In the genomic region with DNA sequence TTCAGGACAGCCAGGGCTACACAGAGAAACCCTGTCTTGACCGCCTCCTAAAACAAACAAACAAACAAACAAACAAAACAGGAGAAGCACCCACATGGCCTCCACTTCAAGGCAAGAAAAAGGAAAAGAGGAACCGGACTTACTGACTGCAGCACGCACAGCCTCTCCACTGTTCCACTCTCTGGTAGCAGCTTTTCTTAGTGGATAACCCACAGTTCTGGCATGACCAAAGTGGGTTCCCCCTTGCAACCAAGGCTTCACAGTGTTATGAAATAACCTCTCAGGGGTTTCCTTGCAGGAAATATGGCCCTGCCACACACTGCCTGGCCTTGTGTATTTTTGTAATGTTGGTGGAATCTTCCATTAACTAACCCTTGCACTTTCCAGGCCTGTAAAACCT, we compare ENCODE assay signal across 15 mouse cellular contexts. TPM values are rescaled to one million over a fixed set of nuclear protein-coding genes. Genes with fewer than 3 reads are reported as not detected.
"Had no signal": no experiment of that assay in that cellular context is flagged by ENCODE, and none has a peak within 500 bp of the region (broad histone marks: within the 10 kb centered on the region; RNA-seq: fewer than 3 reads in every experiment).

No protein-coding gene starts in this region.

- H3K9me3 ChIP-seq: midbrain, embryonic 13.5 days; stomach, embryonic 15.5 days had no signal

- H3K27ac ChIP-seq: kidney, postnatal 0 days; limb, embryonic 13.5 days; midbrain, embryonic 13.5 days had no signal

- ATAC-seq: midbrain, embryonic 13.5 days had no signal

- DNase-seq: kidney, adult 8-10 months; left cerebral cortex, postnatal 4 days; lung, adult 18-20 months; right cerebral cortex, adult 18-20 months; right cerebral cortex, postnatal 25 days; spleen, adult 18-20 months; thymus, postnatal 36 days had no signal

- H3K36me3 ChIP-seq: limb, embryonic 13.5 days; midbrain, embryonic 13.5 days; stomach, embryonic 15.5 days had no signal

- H3K9ac ChIP-seq: limb, embryonic 13.5 days; midbrain, embryonic 13.5 days; stomach, embryonic 15.5 days had no signal

- H3K4me1 ChIP-seq: limb, embryonic 13.5 days; midbrain, embryonic 13.5 days had no signal

- H3K4me2 ChIP-seq: limb, embryonic 13.5 days; midbrain, embryonic 13.5 days; stomach, embryonic 15.5 days had no signal

- H3K4me3 ChIP-seq: limb, embryonic 13.5 days; midbrain, embryonic 13.5 days; stomach, embryonic 15.5 days had no signal

RNA-seq across cellular contexts. Expression of a gene that starts 24.2 kb away (rescaled TPM):
- total RNA-seq: midbrain, postnatal 0 days had no signal
- polyA plus RNA-seq: intestine, embryonic 14.5 days; limb, embryonic 13.5 days; lung, embryonic 16.5 days; midbrain, embryonic 13.5 days; stomach, embryonic 15.5 days; thymus, postnatal 0 days had no signal
